Mouse (Mus musculus) limb, embryonic 12.5 days (tissue): ENCODE measurements around the gene Try5. TPM values are rescaled to one million over a fixed set of nuclear protein-coding genes. Genes with fewer than 3 reads are reported as not detected.
"Not testable (repeated sequence)": the region's sequence is repeated elsewhere in the genome, so short reads cannot be mapped to it uniquely, and the experiment has no call there.

Experiments
- ATAC-seq: fragments of 200-750 bp; cut with Nextera tagmentation; 2 replicates; pipeline ENCODE4 v1.8.0; 2017; ENCODE audit warnings: low read depth, moderate TSS enrichment; ENCODE audit not compliant: insufficient number of reproducible peaks, insufficient read depth, low FRiP score, low TSS enrichment
- H3K27ac ChIP-seq: fragments of 300-500 bp; sonication (generic); 2 replicates; pipeline ENCODE4 v1.5.1; 2016; ENCODE audit warnings: mild to moderate bottlenecking, moderate library complexity
- H3K27me3 ChIP-seq: fragments of 300-500 bp; sonication (generic); 2 replicates; pipeline ENCODE4 v1.6.1; 2016; ENCODE audit warnings: mild to moderate bottlenecking, moderate library complexity
- H3K36me3 ChIP-seq: fragments of 300-500 bp; sonication (generic); 2 replicates; pipeline ENCODE4 v1.6.1; 2016; ENCODE audit warnings: mild to moderate bottlenecking, moderate library complexity
- H3K4me1 ChIP-seq: fragments of 300-500 bp; sonication (generic); replicated peaks from 2 replicates; pipeline ENCODE4 v1.6.1; 2016
- H3K4me2 ChIP-seq: fragments of 300-500 bp; sonication (generic); 2 replicates; pipeline ENCODE4 v1.6.1; 2016; ENCODE audit warnings: mild to moderate bottlenecking, moderate library complexity
- H3K4me3 ChIP-seq: fragments of 300-500 bp; sonication (generic); replicated peaks from 2 replicates; pipeline ENCODE4 v1.5.1; 2016; ENCODE audit warnings: mild to moderate bottlenecking
- H3K9ac ChIP-seq: fragments of 300-500 bp; sonication (generic); replicated peaks from 2 replicates; pipeline ENCODE4 v1.6.1; 2016; ENCODE audit warnings: mild to moderate bottlenecking, moderate library complexity
- H3K9me3 ChIP-seq: fragments of 300-500 bp; sonication (generic); 2 replicates; pipeline ENCODE4 v1.6.1; 2016; ENCODE audit warnings: mild to moderate bottlenecking, moderate library complexity
- WGBS: fragments of 180-500 bp; shearing (Covaris S2); methylation state at CpG from one replicate; pipeline ENCODE4 v1.1.7; 2016; 5-methylcytosine and 5-hydroxymethylcytosine counted together
- polyA plus RNA-seq: library from polyadenylated mRNA; unstranded; fragments of >200 nt; fragmentation: Nextera tagmentation; extraction: Ambion mirVana; gene quantifications from 2 replicates; pipeline ENCODE4 v1.2.1, GENCODE M21; 2016

Try5 gene
- polyA plus RNA-seq = not detected in 2 replicates

- H3K27ac ChIP-seq, H3K27me3 ChIP-seq, H3K9me3 ChIP-seq, H3K36me3 ChIP-seq, H3K4me1 ChIP-seq, H3K4me2 ChIP-seq, H3K4me3 ChIP-seq, H3K9ac ChIP-seq, ATAC-seq: not testable (repeated sequence)
- 67% methylated on average over 3 of the region's 3 CpGs for WGBS
These were observed at the start of gene Try5 for GRCm38 (mm10) chr6:41316741-41317140. Try5 (minus strand) TSS chr6:41316841.

- Histone ChIP-seq H3K36me3 (no peaks in the 10 kb centered on the region), H3K4me3 (no peak within 1 kb of the TSS), H3K4me2 (no peak within 1 kb of the TSS), H3K9ac (no peak within 1 kb of the TSS), H3K4me1 (no peaks in the 10 kb centered on the region), H3K27me3 (no peaks in the 10 kb centered on the region), H3K9me3 (no peaks in the 10 kb centered on the region), H3K27ac (no peak within 1 kb of the TSS)
- no peak for ATAC-seq
- WGBS = 79% methylated on average over 2 of the region's 2 CpGs
These were observed 37.3 kb upstream of the Try5 start, which contains the start of gene Try10 for GRCm38 (mm10) chr6:41353932-41354331. Try10 (plus strand) TSS chr6:41354105.

GRCm38 (mm10) chr6:41301969-41302368 is 14.7 kb downstream of the Try5 start, which contains the start of gene Try4:
Try4 (plus strand) TSS chr6:41302269.
- H3K27ac ChIP-seq = no peak within 1 kb of the TSS
- H3K9me3 ChIP-seq = no peaks in the 10 kb centered on the region
- no peaks in the 10 kb centered on the region for H3K36me3 ChIP-seq
- no peaks in the 10 kb centered on the region for H3K4me1 ChIP-seq
- no peak within 1 kb of the TSS for H3K4me3 ChIP-seq
- no peaks in the 10 kb centered on the region for H3K27me3 ChIP-seq
- H3K9ac ChIP-seq = no peak within 1 kb of the TSS
- 73% methylated on average over 1 of the region's 1 CpGs for WGBS
- ATAC-seq = no peak
- H3K4me2 ChIP-seq = no peak within 1 kb of the TSS

GRCm38 (mm10) chr6:41298255-41298654 is 18.4 kb downstream of the Try5 start:
- H3K4me2 ChIP-seq = no peak overlapping the region
- no peak overlapping the region for H3K27ac ChIP-seq
- WGBS = 21% methylated on average over 1 of the region's 1 CpGs
- no peaks in the 10 kb centered on the region for H3K9me3 ChIP-seq
- no peak overlapping the region for H3K9ac ChIP-seq
- no peaks in the 10 kb centered on the region for H3K27me3 ChIP-seq
- H3K36me3 ChIP-seq = no peaks in the 10 kb centered on the region
- no peak overlapping the region for H3K4me3 ChIP-seq
- no peak for ATAC-seq
- H3K4me1 ChIP-seq = no peaks in the 10 kb centered on the region

GRCm38 (mm10) chr6:41266140-41266539 is 50.5 kb downstream of the Try5 start:
- 90% methylated on average over 6 of the region's 6 CpGs for WGBS
- no peak for ATAC-seq
- H3K4me3 ChIP-seq = no peak overlapping the region

GRCm38 (mm10) chr6:41262796-41263195 is 53.8 kb downstream of the Try5 start:
- Histone ChIP-seq H3K9me3 (peaks cover 5% of the 10 kb centered on the region; the same call in 1 of the 2 replicates), H3K27me3 (no peaks in the 10 kb centered on the region), H3K9ac (no peak overlapping the region), H3K4me3 (no peak overlapping the region), H3K4me2 (no peak overlapping the region), H3K36me3 (no peaks in the 10 kb centered on the region), H3K4me1 (no peaks in the 10 kb centered on the region), H3K27ac (no peak overlapping the region)
- ATAC-seq = no peak
- WGBS = 54% methylated on average over 3 of the region's 3 CpGs

More at GRCm38 (mm10) chr6:41266140-41266539, 50.5 kb downstream of the Try5 start:
- H3K9ac ChIP-seq = no peak overlapping the region
- no peaks in the 10 kb centered on the region for H3K4me1 ChIP-seq
- no peak overlapping the region for H3K4me2 ChIP-seq
- peaks cover 5% of the 10 kb centered on the region; the same call in 1 of the 2 replicates for H3K9me3 ChIP-seq
- H3K27ac ChIP-seq = no peak overlapping the region
- H3K27me3 ChIP-seq = no peaks in the 10 kb centered on the region
- H3K36me3 ChIP-seq = no peaks in the 10 kb centered on the region

Other genes starting within 250 kb of the Try5 start
- gene Try4, start 14.6 kb downstream of the Try5 start, polyA plus RNA-seq = not detected in 2 replicates
- not detected in 2 replicates for gene Try10, start 37.3 kb upstream of the Try5 start, polyA plus RNA-seq
- gene Prss3, start 60.8 kb upstream of the Try5 start, polyA plus RNA-seq = not detected in 2 replicates
- not detected in 2 replicates for gene Gm5771, start 75.5 kb upstream of the Try5 start, polyA plus RNA-seq
- not detected in 2 replicates for gene Gm10334, start 129.3 kb upstream of the Try5 start, polyA plus RNA-seq
- not detected in 2 replicates for gene Prss1, start 142.1 kb upstream of the Try5 start, polyA plus RNA-seq
- gene Prss2, start 204.9 kb upstream of the Try5 start, polyA plus RNA-seq = not detected in 2 replicates